Mouse (Mus musculus): ENCODE results near the gene Gm5930. TPM values are rescaled to one million over a fixed set of nuclear protein-coding genes. Genes with fewer than 3 reads are reported as not detected.
"Not testable (repeated sequence)": the region's sequence is repeated elsewhere in the genome, so short reads cannot be mapped to it uniquely, and the experiment has no call there.

Gene Gm5930
- not detected for total RNA-seq (2021)
- long read RNA-seq, experiment 1: 0 reads
- long read RNA-seq, experiment 2: 0 reads

DNA sequence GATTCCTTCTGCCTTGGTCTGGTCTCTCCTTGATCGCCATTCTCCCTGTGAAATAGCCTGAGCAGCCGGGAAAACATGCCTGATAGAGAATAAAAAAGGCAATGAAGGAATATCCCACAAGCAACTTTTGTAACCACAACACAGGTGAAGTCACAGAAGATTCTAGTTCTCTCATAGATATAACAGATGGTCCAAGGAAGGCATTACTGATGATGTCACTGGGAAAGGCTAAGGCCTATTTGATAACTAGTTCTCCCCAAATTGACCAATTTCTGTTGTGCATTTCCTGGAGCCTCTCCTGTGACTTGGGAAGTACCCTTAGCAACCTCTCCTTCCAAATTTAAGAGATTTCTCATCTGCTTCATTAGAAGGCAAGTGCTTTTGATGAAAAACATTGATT is at the start of gene Gm5930:
TSS of gene Gm5930 (minus strand) at position 101 of the 400 bp plus-strand sequence.
- DNase-seq; intact Hi-C loops (cut with DNase I; ENCODE audit: low total_unique reads): not testable (repeated sequence)

GRCm38 (mm10) chr14:44384233-44384632 is 45.8 kb upstream of the Gm5930 start:
- intact Hi-C loops (cut with DNase I; ENCODE audit: low total_unique reads); DNase-seq: not testable (repeated sequence)

GRCm38 (mm10) chr14:44365057-44365456 is 26.7 kb upstream of the Gm5930 start, which contains the start of gene Gm8229:
Gm8229 (plus strand) TSS chr14:44365357.
- intact Hi-C loops (cut with DNase I; ENCODE audit: low total_unique reads); DNase-seq: not testable (repeated sequence)

- DNase-seq; intact Hi-C loops (cut with DNase I; ENCODE audit: low total_unique reads): not testable (repeated sequence)
Observed at GRCm38 (mm10) chr14:44362301-44362700, 23.9 kb upstream of the Gm5930 start.

- intact Hi-C loops (cut with DNase I; ENCODE audit: low total_unique reads); DNase-seq: not testable (repeated sequence)
Observed at GRCm38 (mm10) chr14:44361416-44361815, 23.0 kb upstream of the Gm5930 start.

DNA sequence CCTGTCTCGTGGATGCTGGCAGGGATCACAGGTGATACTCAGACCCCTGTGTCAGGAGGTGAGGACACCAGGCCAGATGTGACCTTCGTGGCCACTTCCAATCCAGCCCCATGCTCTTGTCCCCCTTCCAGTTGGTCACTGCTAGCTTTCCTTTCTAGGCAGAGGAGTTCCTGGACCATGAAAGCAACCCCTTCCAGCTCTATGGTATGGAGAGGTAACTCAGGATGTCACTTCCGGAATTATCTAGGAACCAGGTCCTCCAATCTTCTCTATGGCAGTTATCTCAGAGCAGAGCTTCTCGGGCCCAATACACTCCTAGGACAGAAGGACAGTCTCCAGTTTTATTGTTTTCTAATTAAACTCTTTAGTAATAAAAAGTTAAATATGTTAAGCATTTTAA is 26.3 kb downstream of the Gm5930 start:
- DNase-seq; intact Hi-C loops (cut with DNase I; ENCODE audit: low total_unique reads): not testable (repeated sequence)

DNA sequence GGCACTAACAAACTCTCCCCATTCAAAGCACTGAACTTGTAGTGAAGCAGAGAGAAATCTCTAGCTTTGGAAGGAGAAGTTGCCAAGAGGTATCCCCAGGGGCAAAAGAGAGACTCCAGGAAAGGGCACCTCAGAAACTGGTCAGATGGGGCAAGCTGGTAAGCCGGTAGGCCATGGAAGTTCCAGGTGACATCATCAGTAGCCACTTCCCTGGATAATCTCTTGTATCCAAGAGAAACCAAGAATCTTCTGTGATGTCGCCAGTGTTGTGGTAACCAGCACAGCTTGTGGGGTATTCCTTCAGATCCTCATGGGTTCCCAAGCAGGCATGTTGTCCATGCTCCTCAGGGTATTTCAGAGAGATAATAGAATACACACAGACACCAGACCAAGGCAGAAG is 53.1 kb downstream of the Gm5930 start, which contains the start of gene Gm8220:
TSS of gene Gm8220 (plus strand) at position 301 of the 400 bp plus-strand sequence.
- DNase-seq; intact Hi-C loops (cut with DNase I; ENCODE audit: low total_unique reads): not testable (repeated sequence)

Other genes with a start within 250 kb of the Gm5930 start
- gene Ear2, start 235.9 kb downstream of the Gm5930 start, total RNA-seq (2021): under 1 TPM; 0.72 to 1.00 TPM
- gene Gm3327, start 214.7 kb downstream of the Gm5930 start, total RNA-seq (2021): not detected
- gene Gm8212, start 140.9 kb downstream of the Gm5930 start, total RNA-seq (2021): not detected
- not detected for gene 4930503E14Rik, start 125.3 kb downstream of the Gm5930 start, total RNA-seq (2021)
- gene Gm8220, start 53.0 kb downstream of the Gm5930 start, total RNA-seq (2021): not detected
- not detected for gene Gm8229, start 26.8 kb upstream of the Gm5930 start, total RNA-seq (2021)
- not detected for gene Gm3371, start 72.1 kb upstream of the Gm5930 start, total RNA-seq (2021)
- not detected for gene Gm8232, start 95.1 kb upstream of the Gm5930 start, total RNA-seq (2021)
- not detected for gene BC061237, start 153.9 kb upstream of the Gm5930 start, total RNA-seq (2021)
- gene Gm17093, start 179.7 kb upstream of the Gm5930 start, total RNA-seq (2021): not detected
- not detected for gene Gm8247, start 244.6 kb upstream of the Gm5930 start, total RNA-seq (2021)